Mouse (Mus musculus) lung, adult 2 months (tissue): ENCODE measurements around the gene Aox2.

Source experiments
- CTCF ChIP-seq: fragments of 200-500 bp; IDR thresholded peaks from 2 replicates; pipeline ENCODE4 v1.5.1; 2011; ENCODE audit warnings: mild to moderate bottlenecking, low read length, control low read depth; ENCODE audit not compliant: insufficient read depth
- POLR2A ChIP-seq: fragments of 200-500 bp; IDR thresholded peaks from 2 replicates; pipeline ENCODE4 v1.6.1; 2011; ENCODE audit warnings: low read depth, mild to moderate bottlenecking, control low read depth, low read length, borderline replicate concordance; ENCODE audit errors: extremely low read depth

- TF ChIP-seq CTCF (no peak), POLR2A (no peak)
Observed at GRCm38 (mm10) chr1:58364551-58364950, 86.4 kb downstream of the Aox2 start.
